Mouse (Mus musculus) myocyte (in vitro differentiated cells): Measurements from ENCODE around the gene Rgcc.

Source experiments
- CEBPB ChIP-seq: IDR thresholded peaks from 2 replicates; pipeline ENCODE4 v1.6.1; 2011; ENCODE audit warnings: mild to moderate bottlenecking, moderate library complexity; ENCODE audit not compliant: poor library complexity, insufficient read depth, severe bottlenecking
- MYOG ChIP-seq, 3 experiments: IDR thresholded peaks; one replicate each; pipeline ENCODE4 v1.6.1; 2011; ENCODE audit warnings: control low read depth in 2 of 3, low read depth in 2 of 3, mild to moderate bottlenecking in 2 of 3; ENCODE audit not compliant: insufficient read length in 2 of 3, control insufficient read depth in 1 of 3, insufficient read depth in 1 of 3
- POLR2A ChIP-seq: IDR thresholded peaks from one replicate; pipeline ENCODE4 v1.6.1; 2011; ENCODE audit warnings: low read depth, mild to moderate bottlenecking, control low read depth, moderate library complexity; ENCODE audit not compliant: insufficient read length
- POLR2AphosphoS2 ChIP-seq: IDR thresholded peaks from one replicate; pipeline ENCODE4 v1.6.1; 2011; ENCODE audit warnings: low read depth, control low read depth; ENCODE audit not compliant: insufficient read length
- SRF ChIP-seq: IDR thresholded peaks from one replicate; pipeline ENCODE4 v1.6.1; 2011; ENCODE audit warnings: low read depth; ENCODE audit not compliant: control insufficient read depth, insufficient read length
- USF1 ChIP-seq: IDR thresholded peaks from one replicate; pipeline ENCODE4 v1.6.1; 2011; ENCODE audit warnings: low read depth, mild to moderate bottlenecking, control low read depth, moderate library complexity

DNA sequence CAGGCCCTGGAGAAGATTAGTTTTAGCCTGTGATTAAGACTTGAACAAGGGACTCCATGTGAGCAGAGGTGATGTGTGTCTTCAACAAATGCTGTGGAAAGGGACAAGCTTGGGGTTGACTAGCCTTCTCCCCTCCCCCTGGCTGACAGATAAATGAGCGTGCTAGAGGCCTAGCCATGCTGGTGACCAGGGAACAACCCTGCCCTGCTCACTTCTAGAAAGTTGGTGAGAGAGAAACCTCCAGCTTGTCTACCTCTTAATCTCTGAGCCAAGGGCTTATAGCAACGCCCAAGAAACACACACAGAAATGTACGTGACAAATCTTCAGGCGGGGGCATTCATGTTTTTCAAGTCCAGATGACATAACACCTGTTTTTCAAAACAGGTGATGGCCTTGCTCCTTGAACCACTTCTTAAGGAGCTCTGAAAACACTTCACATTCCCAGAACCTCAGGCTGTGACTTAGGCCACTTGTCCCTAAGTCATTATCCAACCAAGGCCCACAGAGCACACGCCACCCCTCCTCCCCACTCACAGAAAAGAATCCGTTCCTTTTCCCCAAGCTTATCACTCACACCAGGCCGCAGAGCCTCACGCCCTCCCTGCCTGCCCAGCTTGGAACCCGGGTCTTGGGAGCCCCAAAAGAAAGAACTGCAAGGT, 19.4 kb downstream of the Rgcc start:
- TF ChIP-seq POLR2A, result no peak
- no peak for TF ChIP-seq CEBPB
- no peak for TF ChIP-seq USF1
- no peak for TF ChIP-seq MYOG (IDR thresholded peaks at IDR 0.05; ENCODE audit: control insufficient read depth in 1 of 3, insufficient read depth in 1 of 3, insufficient read length in 2 of 3, low read depth in 2 of 3)
- no peak for TF ChIP-seq POLR2AphosphoS2
- no peak for TF ChIP-seq SRF
